In the genomic region with DNA sequence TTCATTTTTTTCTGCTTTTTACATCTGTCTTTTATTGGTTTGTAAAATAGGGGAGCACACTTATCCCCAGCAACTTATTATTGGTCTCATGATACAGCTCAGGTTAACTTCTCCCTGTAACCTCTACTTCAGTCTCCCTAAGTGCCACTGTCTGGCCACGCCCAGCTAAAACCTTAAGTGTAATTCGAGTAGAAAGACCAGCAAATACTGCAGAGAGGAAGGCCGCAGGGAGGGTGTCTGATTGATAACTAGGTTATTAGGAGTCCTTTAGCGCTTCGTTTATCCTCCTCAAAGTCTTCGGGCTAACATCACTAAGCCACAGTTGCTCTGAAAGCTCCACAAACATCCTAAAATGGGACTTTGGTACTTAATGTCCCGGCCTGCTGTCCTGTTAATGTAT, we compare ENCODE assay signal across 9 mouse cellular contexts. TPM values are rescaled to one million over a fixed set of nuclear protein-coding genes. Genes with fewer than 3 reads are reported as not detected.
DNase-seq lines count a peak whose midpoint lies in the region; ATAC-seq and TF ChIP-seq lines count a peak whose summit lies in the region.
"Had no signal": no experiment of that assay in that cellular context is flagged by ENCODE, and none has a peak within 500 bp of the region (broad histone marks: within the 10 kb centered on the region; RNA-seq: fewer than 3 reads in every experiment).

No protein-coding gene starts in this region.

- intact Hi-C loops in gastrocnemius, adult 2 months (cut with DNase I) = no loop called here

- H3K79me3 ChIP-seq in C2C12 (ENCODE audit: low read depth) = peaks cover 14% of the 10 kb centered on the region

- H3K9me3 ChIP-seq in forebrain, embryonic 14.5 days (replicated peaks; ENCODE audit: control insufficient read depth, low read length) = no peaks in the 10 kb centered on the region
- no peaks in the 10 kb centered on the region for H3K9me3 ChIP-seq in liver, embryonic 14.5 days (ENCODE audit: control insufficient read depth, low read length)

- H3K36me3 ChIP-seq in C2C12 (ENCODE audit: control insufficient read depth, insufficient read depth) = peaks cover 20% of the 10 kb centered on the region
- no peaks in the 10 kb centered on the region for H3K36me3 ChIP-seq in forebrain, embryonic 14.5 days (ENCODE audit: control insufficient read depth, insufficient read depth, low read length)
- H3K36me3 ChIP-seq in liver, embryonic 14.5 days (replicated peaks; ENCODE audit: control insufficient read depth, insufficient read depth, low read depth) = no peaks in the 10 kb centered on the region

- H3K9ac ChIP-seq in forebrain, embryonic 14.5 days (ENCODE audit: low read length) = no peak overlapping the region
- H3K9ac ChIP-seq in liver, embryonic 14.5 days (replicated peaks) = no peak overlapping the region

- peaks cover 35% of the 10 kb centered on the region for H3K79me2 ChIP-seq in C2C12 (ENCODE audit: control insufficient read depth, insufficient read depth)

- H3K27ac ChIP-seq in gastrocnemius, adult 2 months = no peak overlapping the region
- H3K27ac ChIP-seq in forebrain, embryonic 14.5 days (ENCODE audit: low read depth, low read length) = no peak overlapping the region
- no peak overlapping the region for H3K27ac ChIP-seq in liver, embryonic 14.5 days

- WGBS in forebrain, embryonic 14.5 days = 3% methylated on average over 7 of the region's 7 CpGs
- WGBS in liver, embryonic 14.5 days (ENCODE audit: insufficient replicate concordance) = 7% methylated on average over 7 of the region's 7 CpGs

- no peaks in the 10 kb centered on the region for H3K4me1 ChIP-seq in forebrain, embryonic 14.5 days (ENCODE audit: control insufficient read depth, insufficient read depth, low read length)
- H3K4me1 ChIP-seq in liver, embryonic 14.5 days (replicated peaks; ENCODE audit: control insufficient read depth in 2 of 2, insufficient read depth in 2 of 2, low read length in 1 of 2) = no peaks in the 10 kb centered on the region

- TF ChIP-seq CTCF in gastrocnemius, adult 2 months (IDR thresholded peaks at IDR 0.05) = no peak
- TF ChIP-seq CTCF in C2C12 (IDR thresholded peaks at IDR 0.05; ENCODE audit: control insufficient read depth, insufficient read depth, insufficient read length) = no peak
- TF ChIP-seq CTCF in liver, embryonic 14.5 days (IDR thresholded peaks at IDR 0.05; ENCODE audit: low read depth) = no peak

- DNase-seq in gastrocnemius, adult 2 months = no peak
- no peak for DNase-seq in gastrocnemius, adult 18-20 months (ENCODE audit: low spot score)
- DNase-seq in forebrain, embryonic 14.5 days (ENCODE audit: low spot score) = no peak
- no peak for DNase-seq in liver, embryonic 14.5 days (ENCODE audit: low read depth in 3 of 3, low spot score in 3 of 3)
- DNase-seq in natural killer cell, adult 2 months (ENCODE audit: low spot score in 2 of 2) = no peak
- no peak for DNase-seq in gastrocnemius, adult 8-10 months (ENCODE audit: low spot score in 2 of 2)
- no peak for DNase-seq in spleen, postnatal 36 days (ENCODE audit: low spot score in 2 of 2)
- DNase-seq: cerebellum, adult 11 months had no signal

- H3ac ChIP-seq in C2C12 (ENCODE audit: control insufficient read depth, insufficient read length, low read depth) = no peak overlapping the region

- H3K4me3 ChIP-seq in gastrocnemius, adult 2 months = peak overlapping the region; percentile 69
- H3K4me3 ChIP-seq in C2C12 (ENCODE audit: insufficient read depth, poor library complexity, severe bottlenecking) = peak overlapping the region; percentile 40
- H3K4me3 ChIP-seq in forebrain, embryonic 14.5 days (ENCODE audit: low read depth, low read length) = peak overlapping the region; percentile 53
- no peak overlapping the region for H3K4me3 ChIP-seq in liver, embryonic 14.5 days (ENCODE audit: insufficient read depth in 1 of 2, low read depth in 2 of 2, low read length in 2 of 2)

- peak; percentile 37; the same call in 1 of the 2 replicates for ATAC-seq in forebrain, embryonic 14.5 days
- no peak for ATAC-seq in liver, embryonic 14.5 days (ENCODE audit: insufficient read depth)

- no peak for TF ChIP-seq EP300 in liver, embryonic 14.5 days (IDR thresholded peaks at IDR 0.05; ENCODE audit: low read depth)

- H3K27me3 ChIP-seq in C2C12 (ENCODE audit: control insufficient read depth, insufficient read depth, insufficient read length) = no peaks in the 10 kb centered on the region
- H3K27me3 ChIP-seq in forebrain, embryonic 14.5 days (replicated peaks; ENCODE audit: control insufficient read depth, insufficient read depth, low read length) = peaks cover 6% of the 10 kb centered on the region; the same call in 1 of the 2 replicates
- peaks cover 27% of the 10 kb centered on the region for H3K27me3 ChIP-seq in liver, embryonic 14.5 days (ENCODE audit: control insufficient read depth, insufficient read depth, low read length)

- H3K4me2 ChIP-seq in forebrain, embryonic 14.5 days (ENCODE audit: low read length) = peak overlapping the region; percentile 87
- H3K4me2 ChIP-seq in liver, embryonic 14.5 days (ENCODE audit: low read depth) = peak overlapping the region; percentile 56

TF ChIP-seq in C2C12, 6 proteins besides CTCF, POLR2A, EP300 and RAD21:
- TF ChIP-seq MYOG (IDR thresholded peaks at IDR 0.05; ENCODE audit: control insufficient read depth, extremely low read depth, insufficient read length) (no peak), USF1 (IDR thresholded peaks at IDR 0.05; ENCODE audit: low read depth) (no peak), FOSL1 (IDR thresholded peaks at IDR 0.05; ENCODE audit: insufficient read depth, low read length, poor library complexity, severe bottlenecking) (no peak), CEBPB (IDR thresholded peaks at IDR 0.05; ENCODE audit: low read depth) (no peak), MAX (IDR thresholded peaks at IDR 0.05) (no peak), MYOD1 (IDR thresholded peaks at IDR 0.05; ENCODE audit: control insufficient read depth, insufficient read length, low read depth) (no peak)
TF ChIP-seq in C2C12: peak in this region for 0.

RNA-seq across cellular contexts. Expression of a gene that starts 0.4 kb away (rescaled TPM):
- total RNA-seq in gastrocnemius, adult 2 months (2021) = not detected
- total RNA-seq in gastrocnemius, adult 18-20 months (2021) = not detected
- polyA plus RNA-seq in C2C12 (2012; fragmentation: generic; extraction: Trizol) = 34.4 TPM
- polyA plus RNA-seq in forebrain, embryonic 14.5 days (2014; fragmentation: Nextera tagmentation; extraction: Ambion mirVana) = not detected in 2 replicates
- polyA plus RNA-seq in liver, embryonic 14.5 days (2012; rRNA removed) = not detected in 2 replicates
- not detected in 2 replicates for polyA plus RNA-seq in liver, embryonic 14.5 days (2014; fragmentation: Nextera tagmentation; extraction: Ambion mirVana)
- not detected for total RNA-seq in gastrocnemius, adult 8-10 months (2022)

Comparison
In these comparisons a context has a peak if more than half of its experiments do, and no peak if none do; other contexts are left out.
1. H3K4me3 ChIP-seq: peak in gastrocnemius, adult 2 months (single experiment), C2C12 (single experiment) and forebrain, embryonic 14.5 days (single experiment); none in liver, embryonic 14.5 days (0 of 2).